Mouse (Mus musculus) ES-Bruce4 (cell line): ENCODE results near the gene Wdr83os. TPM values are rescaled to one million over a fixed set of nuclear protein-coding genes. Genes with fewer than 3 reads are reported as not detected.
A peak's percentile ranks its signal among the peaks of the same experiment; 100 is the strongest.
"Not testable (repeated sequence)": the region's sequence is repeated elsewhere in the genome, so short reads cannot be mapped to it uniquely, and the experiment has no call there.

ENCODE experiments used
- H3K27ac ChIP-seq: 2 replicates; pipeline ENCODE4 v1.5.1; 2012; ENCODE audit warnings: low read length, inconsistent platforms; ENCODE audit not compliant: insufficient read depth
- H3K27me3 ChIP-seq: 2 replicates; pipeline ENCODE4 v1.6.1; 2012; ENCODE audit warnings: mild to moderate bottlenecking, low read length, inconsistent platforms; ENCODE audit not compliant: control insufficient read depth, poor library complexity, insufficient read depth, severe bottlenecking
- H3K36me3 ChIP-seq: 2 replicates; pipeline ENCODE4 v1.6.1; 2012; ENCODE audit warnings: inconsistent platforms, mild to moderate bottlenecking, low read length, moderate library complexity; ENCODE audit not compliant: control insufficient read depth, poor library complexity, insufficient read depth, severe bottlenecking
- H3K4me1 ChIP-seq: one replicate; pipeline ENCODE4 v1.8.1; 2011; ENCODE audit warnings: low read length; ENCODE audit not compliant: control insufficient read depth, insufficient read depth
- H3K4me3 ChIP-seq: 2 replicates; pipeline ENCODE4 v1.5.1; 2011; ENCODE audit warnings: low read depth, mild to moderate bottlenecking, low read length
- H3K9ac ChIP-seq: 2 replicates; pipeline ENCODE4 v1.6.1; 2012; ENCODE audit warnings: low read depth, mild to moderate bottlenecking, inconsistent platforms; ENCODE audit not compliant: poor library complexity, severe bottlenecking
- H3K9me3 ChIP-seq: replicated peaks from 2 replicates; pipeline ENCODE4 v1.6.1; 2012; ENCODE audit warnings: mild to moderate bottlenecking, low read length, inconsistent platforms; ENCODE audit not compliant: control insufficient read depth, poor library complexity, insufficient read depth, severe bottlenecking
- CTCF ChIP-seq: IDR thresholded peaks from one replicate; pipeline ENCODE4 v1.8.1; 2011; ENCODE audit warnings: low read depth, low read length
- EP300 ChIP-seq: IDR thresholded peaks from 2 replicates; pipeline ENCODE4 v1.6.1; 2011; ENCODE audit warnings: low read depth, low read length; ENCODE audit not compliant: insufficient read depth
- POLR2A ChIP-seq: IDR thresholded peaks from one replicate; pipeline ENCODE4 v1.8.1; 2011; ENCODE audit warnings: low read length; ENCODE audit not compliant: insufficient read depth
- polyA plus RNA-seq: library from polyadenylated mRNA; stranded (reverse); fragments of >200 nt; gene quantifications from 2 replicates; pipeline ENCODE4 v1.2.4, GENCODE M21; 2011; ENCODE audit warnings: low read depth; ENCODE audit not compliant: missing spikeins, insufficient read depth, insufficient read length

Wdr83os gene
- polyA plus RNA-seq, 1 experiment: 82.5 TPM

DNA sequence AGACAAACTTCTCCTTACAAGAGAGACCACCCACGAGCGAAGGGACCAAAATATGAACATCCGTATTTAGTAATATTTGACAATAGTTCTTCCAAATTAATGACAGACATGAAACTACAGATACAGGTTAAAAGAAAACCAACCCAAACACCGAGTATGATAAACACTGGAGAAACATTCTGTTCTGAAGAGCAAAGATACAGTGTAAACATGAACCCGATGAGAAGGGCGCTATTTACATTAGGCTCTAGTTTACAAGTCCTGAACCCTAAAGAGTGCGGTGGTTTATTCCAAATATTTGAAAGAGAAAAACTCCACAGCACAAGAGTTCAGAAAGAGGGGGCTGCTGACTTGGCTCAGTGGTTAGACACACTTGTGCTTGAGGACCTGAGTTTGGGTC lies 36.4 kb downstream of the Wdr83os start:
- TF ChIP-seq EP300 (no peak), POLR2A (no peak), CTCF (no peak)
- no peaks in the 10 kb centered on the region for H3K36me3 ChIP-seq
- H3K9me3 ChIP-seq: no peaks in the 10 kb centered on the region
- no peaks in the 10 kb centered on the region for H3K27me3 ChIP-seq
- no peak overlapping the region for H3K27ac ChIP-seq
- H3K4me3 ChIP-seq: no peak overlapping the region
- no peak overlapping the region for H3K9ac ChIP-seq
- H3K4me1 ChIP-seq: no peaks in the 10 kb centered on the region

DNA sequence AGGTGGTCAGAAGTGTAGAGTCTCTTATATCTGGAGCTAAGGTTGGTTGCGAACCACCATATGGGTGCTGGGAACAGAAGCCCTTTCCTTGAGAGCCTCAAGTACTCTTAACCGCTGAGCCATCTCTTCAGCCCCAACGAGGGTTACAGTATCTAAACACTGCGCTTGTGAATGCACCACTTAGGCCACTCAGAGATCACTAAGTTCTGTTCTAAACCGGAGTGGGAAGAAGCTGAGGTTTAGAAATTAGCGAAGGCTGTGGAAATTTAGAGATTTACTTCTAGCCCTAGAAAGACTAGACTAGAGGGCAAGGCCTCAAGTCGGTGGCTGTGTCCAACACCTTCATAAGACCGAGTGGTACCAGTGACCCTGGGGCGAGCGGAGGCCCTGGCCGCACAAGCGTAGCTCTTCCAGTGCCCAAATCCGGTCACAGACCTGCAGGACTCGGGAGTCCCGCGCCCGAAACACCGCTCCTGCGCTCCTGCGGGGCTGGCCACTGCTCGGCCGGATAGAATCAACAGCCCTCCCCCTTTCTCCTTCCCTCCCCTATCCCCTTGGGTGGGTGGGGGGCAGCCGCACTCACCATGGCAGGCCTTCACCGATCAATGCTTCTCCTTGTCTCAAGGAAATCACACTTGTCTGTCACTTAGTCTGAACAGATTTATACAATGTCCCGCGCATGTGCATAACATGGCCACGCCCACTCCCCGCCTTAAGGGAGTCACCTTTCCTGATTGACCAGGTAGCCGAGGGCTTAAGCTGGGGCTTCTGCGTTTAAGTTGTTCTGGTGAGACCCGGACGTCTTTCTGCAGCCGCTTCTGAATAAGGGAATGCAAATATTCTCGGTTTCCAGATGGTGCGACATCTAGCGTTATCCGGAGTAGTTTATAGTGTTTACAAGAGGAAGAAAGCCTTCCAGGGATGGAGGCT lies 38.8 kb downstream of the Wdr83os start:
- Histone ChIP-seq H3K9me3 (no peaks in the 10 kb centered on the region), H3K9ac (peak overlapping the region; percentile 69), H3K27me3 (0 out of 2 replicates have a peak, but pooled peaks cover 2% of the 10 kb centered on the region), H3K4me1 (no peaks in the 10 kb centered on the region), H3K36me3 (no peaks in the 10 kb centered on the region), H3K27ac (no peak overlapping the region), H3K4me3 (peak overlapping the region; percentile 83)
- no peak for TF ChIP-seq EP300
- peak; percentile 61 for TF ChIP-seq POLR2A

DNA sequence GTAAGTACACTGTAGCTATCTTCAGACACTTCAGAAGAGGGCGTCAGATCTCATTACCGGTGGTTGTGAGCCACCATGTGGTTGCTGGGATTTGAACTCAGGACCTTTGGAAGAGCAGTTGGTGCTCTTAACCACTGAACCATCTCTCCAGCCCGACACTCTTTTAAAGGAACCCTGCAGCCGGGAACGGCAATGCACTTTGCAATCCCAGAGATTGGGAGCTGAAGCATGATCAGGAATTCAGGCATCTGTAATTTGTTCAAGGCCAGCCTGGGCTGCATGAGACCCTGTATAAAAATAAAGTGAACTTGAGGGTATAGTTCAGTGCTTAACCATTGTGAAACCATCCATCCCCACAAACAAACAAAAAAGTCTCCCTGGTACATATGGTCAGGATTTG lies 39.7 kb downstream of the Wdr83os start:
- H3K36me3 ChIP-seq, H3K9ac ChIP-seq, H3K4me1 ChIP-seq, H3K9me3 ChIP-seq, H3K27ac ChIP-seq, H3K4me3 ChIP-seq, H3K27me3 ChIP-seq: not testable (repeated sequence)

DNA sequence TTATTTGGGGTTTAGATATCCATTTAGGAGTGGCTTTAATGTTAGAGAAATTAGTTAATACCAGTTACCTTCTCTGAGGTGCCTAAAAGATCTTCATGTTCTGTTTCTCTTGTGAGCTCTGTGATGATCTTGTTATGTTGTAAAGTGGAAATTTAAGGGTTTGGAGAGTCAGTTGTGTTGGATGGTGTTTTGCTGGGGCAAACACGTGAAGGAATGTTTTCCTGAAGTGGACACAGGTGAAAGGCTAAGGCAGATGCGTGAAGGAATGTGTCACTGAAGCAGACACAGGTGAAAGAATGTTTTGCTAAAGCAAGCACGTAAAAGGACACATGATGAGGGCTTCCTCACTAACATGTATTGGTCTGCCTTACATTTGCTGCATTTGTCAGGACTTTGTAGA lies 42.5 kb downstream of the Wdr83os start, which contains the start of gene Zfp791:
TSS of gene Zfp791 (minus strand) at position 101 of the 400 bp plus-strand sequence.
- Histone ChIP-seq H3K9me3 (peaks cover 3% of the 10 kb centered on the region; the same call in 1 of the 2 replicates), H3K4me3 (no peak within 1 kb of the TSS), H3K36me3 (no peaks in the 10 kb centered on the region), H3K27ac (no peak within 1 kb of the TSS), H3K4me1 (no peaks in the 10 kb centered on the region), H3K27me3 (0 out of 2 replicates have a peak, but pooled peaks cover 2% of the 10 kb centered on the region), H3K9ac (no peak within 1 kb of the TSS)
- TF ChIP-seq EP300 (no peak), POLR2A (no peak), CTCF (no peak)

DNA sequence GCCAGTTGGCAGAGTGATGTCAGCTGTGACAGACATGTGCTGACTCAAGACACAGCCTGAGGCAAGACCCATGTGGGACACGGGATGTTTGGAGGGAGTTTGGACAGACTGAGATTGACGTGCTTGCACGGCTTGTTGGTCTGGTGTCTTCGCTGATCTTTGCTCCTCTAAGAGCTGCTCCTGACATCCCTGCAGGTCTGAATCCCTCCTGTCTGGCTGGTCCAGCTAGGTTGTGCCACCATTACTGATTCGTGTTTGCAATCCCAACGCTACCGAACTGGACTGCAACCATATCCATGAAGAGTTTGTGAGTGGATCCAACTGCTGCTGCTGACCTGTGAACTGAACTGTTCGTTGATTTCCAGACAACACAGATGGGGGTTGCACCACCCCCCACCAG lies 43.2 kb downstream of the Wdr83os start:
- H3K9me3 ChIP-seq: peaks cover 3% of the 10 kb centered on the region; the same call in 1 of the 2 replicates
- no peak for TF ChIP-seq POLR2A
- no peaks in the 10 kb centered on the region for H3K36me3 ChIP-seq
- no peak overlapping the region for H3K4me3 ChIP-seq
- no peak overlapping the region for H3K27ac ChIP-seq
- H3K4me1 ChIP-seq: no peaks in the 10 kb centered on the region
- H3K9ac ChIP-seq: no peak overlapping the region
- H3K27me3 ChIP-seq: 0 out of 2 replicates have a peak, but pooled peaks cover 2% of the 10 kb centered on the region

Other genes with a start within 250 kb of the Wdr83os start
- 19.5 and 20.5 TPM in 2 replicates for gene Gadd45gip1, start 249.2 kb upstream of the Wdr83os start, polyA plus RNA-seq
- 68.0 and 76.1 TPM in 2 replicates for gene Rad23a, start 240.1 kb upstream of the Wdr83os start, polyA plus RNA-seq
- gene Calr, start 233.8 kb upstream of the Wdr83os start, polyA plus RNA-seq: 507 and 546 TPM in 2 replicates
- 50.8 and 52.6 TPM in 2 replicates for gene Farsa, start 223.8 kb upstream of the Wdr83os start, polyA plus RNA-seq
- 93.8 and 97.1 TPM in 2 replicates for gene Syce2, start 208.6 kb upstream of the Wdr83os start, polyA plus RNA-seq
- 72.5 and 78.5 TPM in 2 replicates for gene Gcdh, start 186.8 kb upstream of the Wdr83os start, polyA plus RNA-seq
- gene Klf1, start 178.8 kb upstream of the Wdr83os start, polyA plus RNA-seq: not detected in 2 replicates
- 27.5 and 30.9 TPM in 2 replicates for gene Dnase2a, start 172.2 kb upstream of the Wdr83os start, polyA plus RNA-seq
- gene Mast1, start 143.4 kb upstream of the Wdr83os start, polyA plus RNA-seq: 0.73 and 1.5 TPM in 2 replicates
- 0.38 TPM in 1 of 2 replicates, not detected in the other for gene Rtbdn, start 133.7 kb upstream of the Wdr83os start, polyA plus RNA-seq
- 4.9 TPM in 1 of 2 replicates, not detected in the other for gene Gm49661, start 111.3 kb upstream of the Wdr83os start, polyA plus RNA-seq
- 226 and 237 TPM in 2 replicates for gene Prdx2, start 111.2 kb upstream of the Wdr83os start, polyA plus RNA-seq
- gene Rnaseh2a, start 111.0 kb upstream of the Wdr83os start, polyA plus RNA-seq: 79.2 and 88.1 TPM in 2 replicates
- 19.0 and 20.4 TPM in 2 replicates for gene Junb, start 102.0 kb upstream of the Wdr83os start, polyA plus RNA-seq
- gene Hook2, start 90.1 kb upstream of the Wdr83os start, polyA plus RNA-seq: 41.5 and 41.8 TPM in 2 replicates
- gene Best2, start 66.2 kb upstream of the Wdr83os start, polyA plus RNA-seq: 0.70 and 1.2 TPM in 2 replicates
- 170 and 171 TPM in 2 replicates for gene Asna1, start 55.5 kb upstream of the Wdr83os start, polyA plus RNA-seq
- 82.4 and 96.1 TPM in 2 replicates for gene Trir, start 53.9 kb upstream of the Wdr83os start, polyA plus RNA-seq
- 193 and 195 TPM in 2 replicates for gene Tnpo2, start 43.8 kb upstream of the Wdr83os start, polyA plus RNA-seq
- gene Fbxw9, start 20.7 kb upstream of the Wdr83os start, polyA plus RNA-seq: 25.1 and 26.3 TPM in 2 replicates
- gene Gm5741, start 12.8 kb upstream of the Wdr83os start, polyA plus RNA-seq: not detected in 2 replicates
- 43.3 and 47.0 TPM in 2 replicates for gene Dhps, start 9.0 kb upstream of the Wdr83os start, polyA plus RNA-seq
- 16.5 and 16.8 TPM in 2 replicates for gene Wdr83, start 566 bp downstream of the Wdr83os start, polyA plus RNA-seq
- gene Man2b1, start 2.5 kb downstream of the Wdr83os start, polyA plus RNA-seq: 36.0 and 42.2 TPM in 2 replicates
- 2.0 and 2.2 TPM in 2 replicates for gene Zfp791, start 42.4 kb downstream of the Wdr83os start, polyA plus RNA-seq
- 1.3 and 1.5 TPM in 2 replicates for gene Cks1brt, start 71.2 kb downstream of the Wdr83os start, polyA plus RNA-seq
- gene Olfr371, start 145.2 kb downstream of the Wdr83os start, polyA plus RNA-seq: not detected in 2 replicates
- gene Orc6, start 218.9 kb downstream of the Wdr83os start, polyA plus RNA-seq: 123 and 125 TPM in 2 replicates
- gene Vps35, start 219.1 kb downstream of the Wdr83os start, polyA plus RNA-seq: 132 and 146 TPM in 2 replicates